Mouse (Mus musculus): Measurements from ENCODE around the gene Sema6b.
"Not testable (repeated sequence)": the region's sequence is repeated elsewhere in the genome, so short reads cannot be mapped to it uniquely, and the experiment has no call there.

Gene Sema6b

GRCm38 (mm10) chr17:56119431-56119830 lies 20.7 kb downstream of the Sema6b start:
- no peak for DNase-seq (ENCODE audit: low read depth)

- no peak for DNase-seq (ENCODE audit: low read depth)
These were observed 22.9 kb downstream of the Sema6b start, which contains the start of gene Plin5 for GRCm38 (mm10) chr17:56117251-56117710. Gene Plin5 (minus strand): TSS chr17:56117596.

- no peak for DNase-seq (ENCODE audit: low read depth)
These were observed 23.9 kb downstream of the Sema6b start for GRCm38 (mm10) chr17:56116193-56116592.

- DNase-seq (ENCODE audit: low read depth) = no peak
These were observed 27.4 kb downstream of the Sema6b start for GRCm38 (mm10) chr17:56112743-56113142.

- peak; percentile 80 for DNase-seq (ENCODE audit: low read depth)
These were observed 28.3 kb downstream of the Sema6b start for GRCm38 (mm10) chr17:56111864-56112263.

- DNase-seq (ENCODE audit: low read depth) = no peak
These were observed 29.1 kb downstream of the Sema6b start for GRCm38 (mm10) chr17:56111021-56111420.

- no peak for DNase-seq (ENCODE audit: low read depth)
These were observed 29.6 kb downstream of the Sema6b start for GRCm38 (mm10) chr17:56110571-56110970.

- DNase-seq (ENCODE audit: low read depth) = no peak
These were observed 30.7 kb downstream of the Sema6b start, which contains the start of gene Plin4 for GRCm38 (mm10) chr17:56109219-56110051. Gene Plin4 (minus strand): TSS chr17:56109803.

- DNase-seq (ENCODE audit: low read depth) = no peak
These were observed 31.7 kb downstream of the Sema6b start for GRCm38 (mm10) chr17:56108334-56109044.

GRCm38 (mm10) chr17:56107736-56108135 lies 32.4 kb downstream of the Sema6b start:
- DNase-seq (ENCODE audit: low read depth) = no peak

GRCm38 (mm10) chr17:56106981-56107380 lies 33.2 kb downstream of the Sema6b start:
- no peak for DNase-seq (ENCODE audit: low read depth)

- not testable (repeated sequence) for DNase-seq (ENCODE audit: low read depth)
These were observed 33.7 kb downstream of the Sema6b start for GRCm38 (mm10) chr17:56106436-56106835.

GRCm38 (mm10) chr17:56104821-56105220 lies 35.3 kb downstream of the Sema6b start:
- not testable (repeated sequence) for DNase-seq (ENCODE audit: low read depth)

GRCm38 (mm10) chr17:56103465-56104285 lies 36.5 kb downstream of the Sema6b start:
- DNase-seq (ENCODE audit: low read depth) = no peak

GRCm38 (mm10) chr17:56102927-56103326 lies 37.2 kb downstream of the Sema6b start:
- no peak for DNase-seq (ENCODE audit: low read depth)

- no peak for DNase-seq (ENCODE audit: low read depth)
These were observed 38.0 kb downstream of the Sema6b start for GRCm38 (mm10) chr17:56102158-56102557.

GRCm38 (mm10) chr17:56100811-56101210 lies 39.3 kb downstream of the Sema6b start:
- DNase-seq (ENCODE audit: low read depth) = no peak

- no peak for DNase-seq (ENCODE audit: low read depth)
These were observed 41.2 kb downstream of the Sema6b start for GRCm38 (mm10) chr17:56098711-56099572.

GRCm38 (mm10) chr17:56098180-56098579 lies 42.0 kb downstream of the Sema6b start:
- DNase-seq (ENCODE audit: low read depth) = no peak

- no peak for DNase-seq (ENCODE audit: low read depth)
These were observed 43.3 kb downstream of the Sema6b start for GRCm38 (mm10) chr17:56096883-56097282.

- DNase-seq (ENCODE audit: low read depth) = no peak
These were observed 47.3 kb downstream of the Sema6b start for GRCm38 (mm10) chr17:56092794-56093193.
